Mouse (Mus musculus): ENCODE data around the gene Pole3.
"Not testable (repeated sequence)": the region's sequence is repeated elsewhere in the genome, so short reads cannot be mapped to it uniquely, and the experiment has no call there.

The Pole3 gene

GRCm38 (mm10) chr4:62487172-62487571 is 37.7 kb downstream of the Pole3 start:
- DNase-seq (ENCODE audit: low spot score): no peak

GRCm38 (mm10) chr4:62486162-62486696 is 38.6 kb downstream of the Pole3 start:
- DNase-seq (ENCODE audit: low spot score): no peak

GRCm38 (mm10) chr4:62485450-62486161 is 39.3 kb downstream of the Pole3 start:
- peak; percentile 18 for DNase-seq (ENCODE audit: low spot score)

- no peak for DNase-seq (ENCODE audit: low spot score)
These were observed 39.9 kb downstream of the Pole3 start for GRCm38 (mm10) chr4:62484928-62485327.

- peak; percentile 38 for DNase-seq (ENCODE audit: low spot score)
These were observed 43.9 kb downstream of the Pole3 start for GRCm38 (mm10) chr4:62480709-62481605.

GRCm38 (mm10) chr4:62479937-62480708 is 44.7 kb downstream of the Pole3 start, which contains the start of gene Bspry:
Bspry (plus strand) TSS chr4:62480053.
- no peak for DNase-seq (ENCODE audit: low spot score)

GRCm38 (mm10) chr4:62479593-62479936 is 45.3 kb downstream of the Pole3 start:
- DNase-seq (ENCODE audit: low spot score): not testable (repeated sequence)

- no peak for DNase-seq (ENCODE audit: low spot score)
These were observed 47.2 kb downstream of the Pole3 start for GRCm38 (mm10) chr4:62477542-62478244.

GRCm38 (mm10) chr4:62475793-62476192 is 49.1 kb downstream of the Pole3 start:
- DNase-seq (ENCODE audit: low spot score): no peak

- no peak for DNase-seq (ENCODE audit: low spot score)
These were observed 49.7 kb downstream of the Pole3 start for GRCm38 (mm10) chr4:62475131-62475530.

All from MN1 (cell line).